Mouse (Mus musculus) MEL-GATA-1-ER (cell line): ENCODE measurements around the gene Nr2c1.

Source experiments
- DNase-seq: peaks from one replicate; pipeline ENCODE4 v3.0.0-alpha.2; 2012; ENCODE audit warnings: low read depth; ENCODE audit errors: extremely low read depth

Gene Nr2c1

DNA sequence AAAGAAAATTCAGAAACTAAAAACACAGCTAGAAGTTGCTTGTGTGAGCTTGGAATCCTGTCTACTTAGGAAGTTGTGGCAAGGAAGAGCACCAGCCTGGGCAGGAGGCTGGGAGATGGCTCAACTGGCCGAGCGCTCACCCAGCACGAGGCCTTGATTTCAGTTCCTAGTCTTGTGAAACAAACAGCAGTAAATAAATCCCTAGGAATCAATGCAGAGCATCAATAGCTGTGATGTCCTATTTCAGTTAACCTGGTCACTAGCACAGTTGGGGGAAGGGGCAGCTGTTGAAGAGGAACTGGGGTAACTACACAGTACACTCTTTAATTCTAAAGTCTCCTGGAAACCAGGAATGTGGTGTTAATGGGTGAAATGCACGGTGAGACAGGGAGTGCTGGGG is 57.1 kb downstream of the Nr2c1 start:
- DNase-seq, result no peak

DNA sequence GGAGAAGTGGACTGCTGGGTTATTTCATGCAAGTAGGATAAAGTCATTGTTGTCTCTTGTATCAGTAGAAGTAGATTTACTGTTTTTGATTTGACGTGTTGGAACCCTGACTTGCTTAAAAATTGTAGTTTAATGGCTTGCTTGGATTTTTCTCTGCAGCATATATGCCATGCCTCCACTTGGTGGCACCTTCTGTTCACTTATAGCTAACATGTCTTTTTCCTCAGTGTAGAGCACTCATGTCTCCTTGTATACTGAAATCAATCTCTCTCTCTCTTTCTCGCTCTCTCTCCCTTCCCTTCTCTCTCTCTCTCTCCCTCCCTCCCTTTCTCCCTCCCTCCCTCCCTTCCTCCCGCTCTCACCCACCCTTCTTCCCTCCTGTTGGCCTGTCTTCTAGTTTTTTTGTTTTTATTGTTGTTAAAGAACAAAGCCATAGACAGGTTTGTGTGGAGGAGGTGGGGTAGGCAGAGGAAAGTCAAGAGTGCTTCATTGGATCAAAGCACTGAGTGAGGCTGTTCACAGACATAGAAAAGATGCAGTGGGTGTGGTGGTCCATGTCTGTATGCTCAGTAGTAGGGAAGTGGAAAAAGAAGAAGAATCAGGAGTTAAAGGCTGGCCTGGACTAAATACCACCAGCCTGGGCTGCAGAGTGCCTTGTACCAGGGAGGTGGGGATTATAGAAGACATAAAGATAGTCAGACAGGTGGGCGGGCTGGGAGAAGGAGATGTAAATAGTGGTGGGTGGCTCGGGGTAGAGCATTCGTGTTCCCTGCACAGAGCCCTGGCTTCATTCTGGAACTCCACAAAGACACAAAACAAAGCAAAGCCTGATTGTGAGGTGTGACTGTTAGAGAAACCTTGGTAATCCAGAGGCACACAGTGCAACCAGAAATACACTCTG is 63.1 kb downstream of the Nr2c1 start:
- no peak for DNase-seq

DNA sequence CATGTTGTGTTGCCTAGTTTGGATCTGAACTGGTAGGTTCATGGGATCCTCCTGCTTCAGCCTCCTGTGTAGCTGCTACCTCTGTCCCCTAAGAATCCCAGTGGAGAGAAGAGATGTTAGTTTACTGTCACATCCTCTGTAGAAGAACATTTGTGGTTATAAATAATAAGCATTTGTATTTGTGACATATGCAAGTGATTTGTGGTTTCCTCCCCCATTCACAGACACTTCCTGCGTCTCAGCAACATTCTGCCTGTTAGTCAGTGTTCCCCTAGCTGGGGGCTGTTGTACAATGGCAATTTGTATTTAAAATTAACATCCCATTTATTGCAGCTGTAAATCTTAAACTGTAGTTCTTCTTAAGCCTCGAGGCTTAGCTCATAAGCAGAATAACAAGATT is 63.9 kb downstream of the Nr2c1 start:
- no peak for DNase-seq

DNA sequence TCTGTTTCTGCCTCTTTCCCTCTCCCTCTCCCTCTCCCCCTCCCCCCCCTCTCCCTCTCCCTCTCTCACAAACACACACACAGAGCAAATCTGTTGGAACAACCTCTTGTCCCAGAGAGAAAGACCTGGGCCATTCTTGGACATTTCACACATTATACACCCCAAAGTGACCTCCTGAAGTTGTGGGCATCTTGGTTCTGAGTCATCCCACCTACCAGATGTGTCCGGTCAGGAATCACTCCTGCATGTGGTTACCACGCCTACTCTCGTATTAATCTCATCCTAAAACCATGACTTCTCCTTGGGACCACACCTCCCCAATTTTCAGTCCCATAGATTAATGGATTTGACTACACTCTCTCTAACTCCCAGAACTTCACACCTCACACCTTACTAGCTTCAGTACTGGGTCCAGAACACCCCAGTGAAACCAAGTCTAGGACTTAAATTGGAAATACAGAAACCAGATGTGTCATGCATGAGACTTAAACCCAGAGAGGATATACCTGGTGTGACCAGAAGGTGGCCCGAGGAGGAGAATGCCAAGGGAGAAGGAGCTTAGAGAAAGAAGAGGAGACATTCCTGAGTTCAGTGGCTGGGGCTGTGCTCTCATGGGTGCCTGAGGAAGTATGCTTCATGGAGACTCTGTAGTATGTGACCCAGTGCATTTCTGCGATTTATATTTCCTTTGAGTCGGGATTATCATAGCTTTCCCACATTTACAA is 77.4 kb downstream of the Nr2c1 start:
- DNase-seq, result peak; percentile 12

- DNase-seq, result no peak
Observed at GRCm38 (mm10) chr10:94230172-94230981, 82.6 kb downstream of the Nr2c1 start.

DNA sequence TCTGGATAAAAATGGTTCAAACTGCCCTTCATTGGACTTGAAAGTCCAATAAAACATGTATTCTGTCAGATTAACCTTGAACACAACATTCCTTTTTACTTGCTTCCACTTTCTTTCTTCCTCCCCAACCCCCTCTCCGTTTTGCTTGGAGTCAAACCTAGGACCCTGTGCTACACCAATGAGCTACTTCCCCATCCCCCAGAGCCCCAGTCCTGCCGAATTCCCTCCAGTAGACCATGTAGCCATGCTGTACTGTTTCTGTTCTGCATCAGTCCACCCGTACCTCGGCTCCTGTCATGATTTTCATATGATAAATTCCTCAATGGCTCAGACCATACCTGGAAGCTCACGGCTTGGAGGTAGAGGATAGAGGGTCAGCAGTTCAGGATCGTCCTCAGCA is 83.2 kb downstream of the Nr2c1 start:
- no peak for DNase-seq

DNA sequence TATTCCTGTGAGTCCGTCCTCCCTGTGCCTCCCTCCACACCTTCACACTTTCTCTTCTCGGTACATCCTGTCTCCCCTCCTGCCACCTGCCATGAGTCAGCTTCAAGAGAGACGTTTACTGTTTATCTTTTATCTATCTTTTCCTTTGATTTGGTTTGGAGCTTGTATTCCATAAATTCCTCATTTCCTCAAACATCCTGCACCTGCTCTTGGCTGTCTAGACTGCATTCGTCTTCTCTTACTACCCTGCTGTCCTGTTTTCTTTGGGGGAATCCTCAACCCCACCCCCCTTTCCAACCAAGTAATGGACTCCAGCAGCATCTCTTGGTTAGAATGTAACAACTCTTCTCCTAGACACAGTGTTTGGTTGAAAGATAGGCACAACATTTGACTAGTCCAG is 87.4 kb downstream of the Nr2c1 start:
- no peak for DNase-seq

DNA sequence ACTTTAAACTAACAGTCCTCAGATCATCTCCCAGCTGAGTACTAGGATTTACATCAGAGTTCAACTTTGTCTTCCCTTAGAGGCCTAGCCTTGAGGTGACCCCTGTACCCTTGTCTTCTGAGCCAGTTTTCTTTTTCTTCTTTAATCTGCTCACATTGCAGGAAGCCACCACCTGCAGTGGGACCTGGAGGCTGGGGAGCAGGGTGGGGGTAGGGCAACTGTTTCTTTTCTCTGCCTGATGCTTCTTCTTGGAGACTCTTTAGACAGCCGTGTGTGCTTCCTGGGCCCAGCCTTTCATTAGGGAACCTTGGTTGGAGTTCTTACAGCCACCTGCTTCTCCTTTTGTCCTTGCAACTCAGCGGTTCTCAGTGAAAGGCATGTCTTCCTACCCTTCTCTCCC is 93.5 kb downstream of the Nr2c1 start:
- no peak for DNase-seq
